Mouse (Mus musculus): Measurements from ENCODE around the gene Hemk1. TPM values are rescaled to one million over a fixed set of nuclear protein-coding genes. Genes with fewer than 3 reads are reported as not detected.
A peak's percentile ranks its signal among the peaks of the same experiment; 100 is the strongest.

Gene Hemk1
- polyA plus RNA-seq, 1 experiment from 2014 or later = 10.7 TPM

- Histone ChIP-seq H3K4me1 (peaks cover 23% of the 10 kb centered on the region), H3K9me3 (no peaks in the 10 kb centered on the region), H3K4me3 (no peak overlapping the region), H3K27me3 (replicated peaks; ENCODE audit: low read depth, poor library complexity, severe bottlenecking) (no peaks in the 10 kb centered on the region), H3K36me3 (replicated peaks) (peaks cover 21% of the 10 kb centered on the region), H3K27ac (replicated peaks) (no peak overlapping the region)
- no peak for DNase-seq (ENCODE audit: low spot score)
- WGBS = 81% methylated on average over 5 of the region's 5 CpGs
These were observed 34.2 kb downstream of the Hemk1 start for GRCm38 (mm10) chr9:107303900-107304299.

DNA sequence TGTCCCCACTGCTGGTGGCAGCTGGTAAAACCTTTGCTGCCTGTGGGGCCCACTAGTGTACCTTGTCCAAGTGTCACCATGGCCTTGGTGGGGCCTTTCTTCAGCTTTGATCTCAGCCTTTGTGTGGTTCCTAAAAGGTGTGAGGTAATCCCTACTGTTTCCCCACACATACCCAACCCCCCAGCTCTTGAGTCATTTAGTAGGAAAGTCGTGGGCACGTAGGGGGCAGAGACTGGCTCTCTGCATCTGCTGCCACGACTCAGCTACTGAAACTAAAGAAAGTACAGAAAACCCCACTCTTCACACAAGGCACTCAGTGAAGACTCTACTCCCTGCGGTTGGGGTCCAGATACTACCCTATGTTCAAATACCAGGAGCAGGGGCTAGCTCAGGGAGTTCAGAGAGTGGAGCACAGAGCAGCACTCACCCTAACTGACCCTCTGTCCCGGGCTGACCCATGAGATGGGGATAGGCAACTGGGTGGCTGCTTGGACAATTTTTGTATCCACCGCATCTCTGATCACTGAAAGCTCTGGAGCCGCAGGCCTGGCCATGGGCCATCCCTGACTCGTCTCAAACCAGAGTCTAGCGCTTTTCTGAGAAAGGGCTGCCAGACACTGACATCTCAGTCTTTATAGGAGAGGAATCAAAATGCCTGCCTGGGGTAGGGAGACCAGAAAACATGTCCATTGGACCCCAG, 34.9 kb downstream of the Hemk1 start:
- H3K27ac ChIP-seq (replicated peaks) = no peak overlapping the region
- no peak overlapping the region for H3K4me3 ChIP-seq
- 81% methylated on average over 9 of the region's 9 CpGs for WGBS
- H3K36me3 ChIP-seq (replicated peaks) = peaks cover 21% of the 10 kb centered on the region
- H3K27me3 ChIP-seq (replicated peaks; ENCODE audit: low read depth, poor library complexity, severe bottlenecking) = 0 out of 2 replicates have a peak, but pooled peaks cover 2% of the 10 kb centered on the region
- H3K9me3 ChIP-seq = no peaks in the 10 kb centered on the region
- no peak for DNase-seq (ENCODE audit: low spot score)
- peaks cover 28% of the 10 kb centered on the region for H3K4me1 ChIP-seq

GRCm38 (mm10) chr9:107302592-107302991, 35.6 kb downstream of the Hemk1 start:
- Histone ChIP-seq H3K4me3 (no peak overlapping the region), H3K9me3 (no peaks in the 10 kb centered on the region), H3K27me3 (replicated peaks; ENCODE audit: low read depth, poor library complexity, severe bottlenecking) (peaks cover 9% of the 10 kb centered on the region; the same call in 1 of the 2 replicates), H3K27ac (replicated peaks) (no peak overlapping the region), H3K36me3 (replicated peaks) (peaks cover 21% of the 10 kb centered on the region), H3K4me1 (peaks cover 28% of the 10 kb centered on the region)
- 83% methylated on average over 7 of the region's 7 CpGs for WGBS
- DNase-seq (ENCODE audit: low spot score) = no peak

DNA sequence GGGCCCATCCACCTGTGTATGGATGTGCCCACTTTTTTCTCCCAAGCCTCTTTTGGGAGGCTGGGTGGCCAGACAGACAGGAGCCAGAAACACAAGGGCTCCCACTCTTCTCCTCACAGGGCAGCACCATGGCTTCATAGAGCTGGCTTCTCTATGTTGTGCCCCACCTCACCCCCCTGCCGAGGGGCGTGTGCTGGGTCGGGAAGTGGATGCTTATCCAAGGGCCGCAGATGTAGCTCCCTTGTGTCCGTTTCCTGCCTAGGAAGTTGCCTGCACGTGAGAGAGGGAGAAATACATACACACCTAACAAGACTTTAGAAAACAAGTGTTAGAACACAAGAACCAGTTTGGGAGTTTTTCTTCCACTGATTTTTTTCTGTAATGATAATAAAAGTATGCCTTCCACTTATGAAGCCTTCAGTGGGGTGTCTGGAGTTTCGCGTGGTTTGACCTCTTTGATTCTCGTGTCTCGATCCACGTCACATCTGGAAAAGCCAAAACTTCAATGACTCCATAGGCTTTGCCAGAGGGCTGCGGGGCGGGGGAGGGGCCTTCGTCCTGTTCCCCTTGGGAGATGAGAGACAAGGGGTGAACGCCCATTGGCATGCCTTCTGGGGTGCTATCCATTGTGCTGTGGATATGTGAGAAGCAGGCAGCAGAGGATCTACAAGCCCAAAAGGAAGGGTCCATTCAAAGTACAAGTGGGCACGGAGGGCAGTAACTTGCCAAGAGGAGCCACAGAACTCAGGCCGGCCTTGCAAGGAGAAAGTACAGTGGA, 36.4 kb downstream of the Hemk1 start:
- Histone ChIP-seq H3K4me1 (peaks cover 36% of the 10 kb centered on the region), H3K27me3 (replicated peaks; ENCODE audit: low read depth, poor library complexity, severe bottlenecking) (peaks cover 13% of the 10 kb centered on the region; the same call in 1 of the 2 replicates), H3K9me3 (no peaks in the 10 kb centered on the region), H3K27ac (replicated peaks) (peak overlapping the region; percentile 54; the same call in 1 of the 2 replicates), H3K36me3 (replicated peaks) (peaks cover 21% of the 10 kb centered on the region), H3K4me3 (no peak overlapping the region)
- WGBS = 86% methylated on average over 17 of the region's 17 CpGs
- no peak for DNase-seq (ENCODE audit: low spot score)

- Histone ChIP-seq H3K4me1 (peaks cover 36% of the 10 kb centered on the region), H3K27ac (replicated peaks) (no peak overlapping the region), H3K9me3 (no peaks in the 10 kb centered on the region), H3K36me3 (replicated peaks) (peaks cover 21% of the 10 kb centered on the region), H3K4me3 (no peak overlapping the region), H3K27me3 (replicated peaks; ENCODE audit: low read depth, poor library complexity, severe bottlenecking) (peaks cover 19% of the 10 kb centered on the region)
- 92% methylated on average over 30 of the region's 30 CpGs for WGBS
- no peak for DNase-seq (ENCODE audit: low spot score)
These were observed 37.8 kb downstream of the Hemk1 start for GRCm38 (mm10) chr9:107300224-107300973.

- no peak overlapping the region for H3K4me3 ChIP-seq
- H3K9me3 ChIP-seq = no peaks in the 10 kb centered on the region
- peaks cover 21% of the 10 kb centered on the region for H3K27me3 ChIP-seq (replicated peaks; ENCODE audit: low read depth, poor library complexity, severe bottlenecking)
- DNase-seq (ENCODE audit: low spot score) = no peak
- WGBS = 93% methylated on average over 7 of the region's 7 CpGs
- peaks cover 21% of the 10 kb centered on the region for H3K36me3 ChIP-seq (replicated peaks)
- peaks cover 31% of the 10 kb centered on the region for H3K4me1 ChIP-seq
- no peak overlapping the region for H3K27ac ChIP-seq (replicated peaks)
These were observed 38.4 kb downstream of the Hemk1 start for GRCm38 (mm10) chr9:107299783-107300182.

- 85% methylated on average over 6 of the region's 6 CpGs for WGBS
- H3K36me3 ChIP-seq (replicated peaks) = peaks cover 21% of the 10 kb centered on the region
- peaks cover 35% of the 10 kb centered on the region for H3K4me1 ChIP-seq
- no peak for DNase-seq (ENCODE audit: low spot score)
- H3K27ac ChIP-seq (replicated peaks) = no peak overlapping the region
- H3K9me3 ChIP-seq = no peaks in the 10 kb centered on the region
- H3K27me3 ChIP-seq (replicated peaks; ENCODE audit: low read depth, poor library complexity, severe bottlenecking) = peaks cover 25% of the 10 kb centered on the region
- H3K4me3 ChIP-seq = no peak overlapping the region
These were observed 39.3 kb downstream of the Hemk1 start for GRCm38 (mm10) chr9:107298876-107299275.

GRCm38 (mm10) chr9:107298059-107298780, 39.9 kb downstream of the Hemk1 start:
- Histone ChIP-seq H3K4me1 (peaks cover 35% of the 10 kb centered on the region), H3K27me3 (replicated peaks; ENCODE audit: low read depth, poor library complexity, severe bottlenecking) (peaks cover 25% of the 10 kb centered on the region), H3K9me3 (no peaks in the 10 kb centered on the region), H3K27ac (replicated peaks) (no peak overlapping the region), H3K4me3 (peak overlapping the region; percentile 68), H3K36me3 (replicated peaks) (peaks cover 21% of the 10 kb centered on the region)
- DNase-seq (ENCODE audit: low spot score) = no peak
- WGBS = 79% methylated on average over 8 of the region's 8 CpGs

DNA sequence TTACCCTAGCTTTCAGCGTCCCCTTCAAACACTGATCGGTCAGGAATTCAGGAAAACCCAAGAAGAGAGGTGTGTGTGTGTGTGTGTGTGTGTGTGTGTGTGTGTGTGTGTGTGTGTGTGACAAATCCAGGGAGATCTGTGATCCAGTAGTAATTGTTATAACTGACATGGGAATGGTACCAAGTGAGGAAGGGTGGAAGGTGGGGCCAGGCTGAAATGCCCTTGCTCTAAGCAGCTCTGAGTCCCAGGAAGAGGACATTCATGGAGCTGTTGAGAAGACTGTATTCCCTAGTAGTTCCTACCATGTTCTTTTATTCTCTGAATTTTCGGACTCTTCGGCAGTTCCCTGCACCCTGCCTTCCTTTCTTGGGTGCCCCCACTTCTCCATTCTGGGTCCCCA, 40.5 kb downstream of the Hemk1 start:
- Histone ChIP-seq H3K27me3 (replicated peaks; ENCODE audit: low read depth, poor library complexity, severe bottlenecking) (peaks cover 29% of the 10 kb centered on the region), H3K9me3 (no peaks in the 10 kb centered on the region), H3K4me1 (peaks cover 35% of the 10 kb centered on the region), H3K27ac (replicated peaks) (no peak overlapping the region), H3K36me3 (replicated peaks) (peaks cover 21% of the 10 kb centered on the region), H3K4me3 (peak overlapping the region; percentile 68)
- 92% methylated on average over 4 of the region's 4 CpGs for WGBS
- DNase-seq (ENCODE audit: low spot score) = no peak

DNA sequence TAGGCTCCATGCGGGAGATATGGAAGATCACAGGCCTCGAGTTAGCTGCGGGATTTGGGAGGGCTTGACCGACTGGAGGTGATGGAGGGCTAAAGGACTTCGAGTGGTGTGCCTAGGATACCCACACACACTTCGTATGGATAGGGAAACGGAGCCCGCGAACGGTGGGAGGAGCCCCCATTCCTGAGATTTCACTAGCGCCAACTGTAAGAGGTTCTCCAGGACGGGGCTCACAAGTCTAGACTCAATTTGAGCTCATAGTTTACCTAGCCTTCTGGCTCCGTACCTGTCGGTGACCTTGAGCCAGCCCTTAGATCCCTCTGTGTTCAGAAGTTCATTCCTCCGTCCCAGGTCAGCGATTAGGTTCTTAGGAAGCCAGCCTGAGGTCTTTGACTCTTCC, 41.1 kb downstream of the Hemk1 start:
- no peaks in the 10 kb centered on the region for H3K9me3 ChIP-seq
- H3K27me3 ChIP-seq (replicated peaks; ENCODE audit: low read depth, poor library complexity, severe bottlenecking) = peaks cover 33% of the 10 kb centered on the region
- 15% methylated on average over 16 of the region's 16 CpGs for WGBS
- H3K36me3 ChIP-seq (replicated peaks) = peaks cover 20% of the 10 kb centered on the region
- peak overlapping the region; percentile 84 for H3K27ac ChIP-seq (replicated peaks)
- DNase-seq (ENCODE audit: low spot score) = no peak
- H3K4me1 ChIP-seq = peaks cover 35% of the 10 kb centered on the region
- peak overlapping the region; percentile 68 for H3K4me3 ChIP-seq

DNA sequence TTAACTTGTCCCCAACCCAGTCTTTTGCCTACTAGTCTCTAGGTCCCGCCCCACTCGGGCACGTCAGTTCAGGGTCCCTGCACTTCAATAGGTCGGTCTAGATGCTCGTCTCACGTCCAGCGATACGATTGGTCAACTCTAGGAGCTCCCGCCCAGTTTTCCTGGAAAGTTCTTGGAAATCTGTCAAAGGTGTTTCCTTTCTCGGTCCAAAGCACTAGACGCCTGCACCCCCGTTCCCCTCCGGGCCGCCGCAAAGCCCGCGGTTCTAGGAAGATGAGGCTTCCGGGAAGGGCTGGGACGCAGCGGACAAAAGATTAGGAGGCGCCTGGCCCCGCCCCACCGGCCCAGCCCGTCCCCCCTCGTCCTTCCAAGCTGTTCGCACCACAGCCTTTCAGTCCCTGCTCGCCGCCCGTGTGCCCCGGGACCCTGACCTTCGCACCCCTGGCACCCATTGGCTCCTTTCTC, 41.6 kb downstream of the Hemk1 start:
- WGBS = under 1% methylated on average over 31 of the region's 31 CpGs

DNA sequence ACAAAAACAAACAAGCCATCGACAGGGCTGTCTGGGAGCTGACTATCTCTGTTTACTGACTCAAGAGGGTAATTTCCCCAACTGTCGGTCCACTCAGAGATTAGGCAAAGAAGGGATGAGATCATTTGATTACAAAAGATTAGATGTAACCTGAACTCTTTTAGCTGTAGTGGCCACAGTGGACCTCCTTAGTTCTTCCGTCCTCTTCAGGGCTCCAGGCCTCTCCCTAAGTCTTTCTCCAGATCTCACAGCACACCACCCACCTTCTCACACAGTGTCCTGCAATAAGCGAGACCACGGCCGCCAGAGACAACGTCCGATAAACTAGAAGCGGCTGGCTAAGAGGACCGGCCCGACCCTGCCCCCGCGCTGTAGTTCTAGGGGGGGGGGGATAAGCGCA, 42.1 kb downstream of the Hemk1 start:
- Histone ChIP-seq H3K4me3 (peak overlapping the region; percentile 68), H3K4me1 (peaks cover 35% of the 10 kb centered on the region), H3K27ac (replicated peaks) (peak overlapping the region; percentile 84), H3K9me3 (no peaks in the 10 kb centered on the region), H3K27me3 (replicated peaks; ENCODE audit: low read depth, poor library complexity, severe bottlenecking) (peaks cover 33% of the 10 kb centered on the region), H3K36me3 (replicated peaks) (peaks cover 10% of the 10 kb centered on the region)
- no peak for DNase-seq (ENCODE audit: low spot score)
- WGBS = 7% methylated on average over 14 of the region's 14 CpGs

More for the DNA sequence above, 41.6 kb downstream of the Hemk1 start:
- H3K27me3 ChIP-seq (replicated peaks; ENCODE audit: low read depth, poor library complexity, severe bottlenecking) = peaks cover 33% of the 10 kb centered on the region
- peak; percentile 91 for DNase-seq (ENCODE audit: low spot score)
- peaks cover 15% of the 10 kb centered on the region for H3K36me3 ChIP-seq (replicated peaks)
- H3K27ac ChIP-seq (replicated peaks) = peak overlapping the region; percentile 84
- H3K9me3 ChIP-seq = no peaks in the 10 kb centered on the region
- peak overlapping the region; percentile 68 for H3K4me3 ChIP-seq
- H3K4me1 ChIP-seq = peaks cover 35% of the 10 kb centered on the region

Data from embryonic facial prominence, embryonic 10.5 days (tissue).